Mouse (Mus musculus) limb, embryonic 15.5 days (tissue): Measurements from ENCODE around the gene Susd3. TPM values are rescaled to one million over a fixed set of nuclear protein-coding genes. Genes with fewer than 3 reads are reported as not detected.

Source experiments
- polyA plus RNA-seq: library from polyadenylated mRNA; unstranded; fragments of >200 nt; fragmentation: Nextera tagmentation; extraction: Ambion mirVana; gene quantifications from 2 replicates; pipeline ENCODE4 v1.2.1, GENCODE M21; 2015

Susd3 gene
- polyA plus RNA-seq, 1 experiment from 2014 or later = 2.0 TPM

Other genes with a start within 250 kb of the Susd3 start
- 1.6 TPM in 2 replicates for gene Wnk2, start 100.7 kb downstream of the Susd3 start, polyA plus RNA-seq
- gene Ninj1, start 61.2 kb downstream of the Susd3 start, polyA plus RNA-seq = 56.0 and 62.4 TPM in 2 replicates
- 64.6 and 76.8 TPM in 2 replicates for gene Card19, start 32.7 kb downstream of the Susd3 start, polyA plus RNA-seq
- gene Fgd3, start 71.6 kb upstream of the Susd3 start, polyA plus RNA-seq = 0.37 and 0.40 TPM in 2 replicates
- gene Bicd2, start 92.9 kb upstream of the Susd3 start, polyA plus RNA-seq = 41.1 and 42.0 TPM in 2 replicates
- 14.2 and 14.7 TPM in 2 replicates for gene Ippk, start 172.5 kb upstream of the Susd3 start, polyA plus RNA-seq
- gene Tes3-ps, start 244.6 kb upstream of the Susd3 start, polyA plus RNA-seq = 0.72 and 0.88 TPM in 2 replicates